Mouse (Mus musculus): ENCODE data around the gene Soga1.

- TF ChIP-seq POLR2A (IDR thresholded peaks at IDR 0.05; ENCODE audit: insufficient read depth, low read length): no peak
- TF ChIP-seq EP300 (IDR thresholded peaks at IDR 0.05; ENCODE audit: insufficient read depth, low read depth, low read length): no peak
These were observed 88.2 kb downstream of the Soga1 start for GRCm38 (mm10) chr2:156990727-156991431.
